Mouse (Mus musculus) liver, postnatal 0 days (tissue): ENCODE results near the gene Jpt1.

Experiments
- CTCF ChIP-seq: sonication (generic); IDR thresholded peaks from 2 replicates; pipeline ENCODE4 v1.5.1; 2016; ENCODE audit warnings: antibody characterized with exemption, low read depth
- EP300 ChIP-seq: IDR thresholded peaks from 2 replicates; pipeline ENCODE4 v1.6.1; 2016; ENCODE audit warnings: antibody characterized with exemption, low read depth, mild to moderate bottlenecking

DNA sequence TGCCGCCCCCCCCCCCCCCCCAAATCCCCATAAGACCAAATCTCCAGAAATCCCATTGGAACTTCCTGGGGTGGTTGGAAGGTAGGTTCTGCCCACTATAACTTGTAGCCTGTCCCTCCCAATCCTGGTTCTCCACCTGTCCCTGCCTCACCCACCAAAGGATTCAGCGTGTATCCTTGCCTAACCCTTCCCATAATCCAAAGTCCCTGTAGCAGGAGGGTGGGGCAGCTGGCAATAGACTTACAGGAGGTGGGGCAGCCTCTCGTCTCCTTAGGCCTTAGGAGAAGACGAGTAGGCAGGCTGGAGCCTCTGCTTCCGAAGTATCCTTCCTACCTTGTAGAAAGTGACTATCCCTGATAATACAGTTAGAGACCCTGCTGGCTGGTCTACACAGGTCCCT, 58.0 kb downstream of the Jpt1 start:
- TF ChIP-seq CTCF (no peak), EP300 (no peak)
